Mouse (Mus musculus) stomach, embryonic 15.5 days (tissue): ENCODE results near the gene Napepld. TPM values are rescaled to one million over a fixed set of nuclear protein-coding genes. Genes with fewer than 3 reads are reported as not detected.
"Not testable (repeated sequence)": the region's sequence is repeated elsewhere in the genome, so short reads cannot be mapped to it uniquely, and the experiment has no call there.

Experiments
- ATAC-seq: fragments of 200-750 bp; cut with Nextera tagmentation; 2 replicates; pipeline ENCODE4 v1.8.0; 2017; ENCODE audit warnings: low read depth, moderate number of reproducible peaks, moderate TSS enrichment; ENCODE audit not compliant: insufficient read depth, low FRiP score
- H3K27ac ChIP-seq: fragments of 300-500 bp; sonication (generic); 2 replicates; pipeline ENCODE4 v1.5.1; 2015; ENCODE audit warnings: mild to moderate bottlenecking, inconsistent platforms
- H3K27me3 ChIP-seq: fragments of 300-500 bp; sonication (generic); replicated peaks from 2 replicates; pipeline ENCODE4 v1.6.1; 2015; ENCODE audit warnings: inconsistent platforms
- H3K36me3 ChIP-seq: fragments of 300-500 bp; sonication (generic); 2 replicates; pipeline ENCODE4 v1.6.1; 2015; ENCODE audit warnings: inconsistent platforms
- H3K4me1 ChIP-seq: fragments of 300-500 bp; sonication (generic); 2 replicates; pipeline ENCODE4 v1.6.1; 2015; ENCODE audit warnings: inconsistent platforms
- H3K4me2 ChIP-seq: fragments of 300-500 bp; sonication (generic); 2 replicates; pipeline ENCODE4 v1.6.1; 2015; ENCODE audit warnings: mild to moderate bottlenecking, inconsistent platforms
- H3K4me3 ChIP-seq: fragments of 300-500 bp; sonication (generic); replicated peaks from 2 replicates; pipeline ENCODE4 v1.5.1; 2015; ENCODE audit warnings: inconsistent platforms
- H3K9ac ChIP-seq: fragments of 300-500 bp; sonication (generic); 2 replicates; pipeline ENCODE4 v1.6.1; 2015; ENCODE audit warnings: inconsistent platforms
- H3K9me3 ChIP-seq: fragments of 300-500 bp; sonication (generic); 2 replicates; pipeline ENCODE4 v1.6.1; 2016; ENCODE audit warnings: inconsistent platforms
- WGBS: fragments of 180-500 bp; shearing (Covaris S2); methylation state at CpG from one replicate; pipeline ENCODE4 v1.1.7; 2015; 5-methylcytosine and 5-hydroxymethylcytosine counted together
- polyA plus RNA-seq: library from polyadenylated mRNA; unstranded; fragments of >200 nt; fragmentation: Nextera tagmentation; extraction: Ambion mirVana; gene quantifications from 2 replicates; pipeline ENCODE4 v1.2.1, GENCODE M21; 2015

Gene Napepld
- polyA plus RNA-seq, 1 experiment from 2014 or later, result 2.6 TPM

- Histone ChIP-seq H3K4me1 (no peaks in the 10 kb centered on the region), H3K9ac (no peak overlapping the region), H3K9me3 (no peaks in the 10 kb centered on the region), H3K36me3 (no peaks in the 10 kb centered on the region), H3K4me3 (no peak overlapping the region), H3K27me3 (no peaks in the 10 kb centered on the region), H3K27ac (no peak overlapping the region), H3K4me2 (no peak overlapping the region)
- WGBS, result 67% methylated on average over 3 of the region's 3 CpGs
- no peak for ATAC-seq
Observed at GRCm38 (mm10) chr5:21616450-21617009, 84.7 kb downstream of the Napepld start.

- ATAC-seq, H3K4me2 ChIP-seq, H3K27ac ChIP-seq, H3K4me3 ChIP-seq, H3K36me3 ChIP-seq, H3K9me3 ChIP-seq, H3K4me1 ChIP-seq, H3K27me3 ChIP-seq, H3K9ac ChIP-seq: not testable (repeated sequence)
- WGBS, result 96% methylated on average over 11 of the region's 11 CpGs
Observed at GRCm38 (mm10) chr5:21614299-21614698, 86.9 kb downstream of the Napepld start.

Other genes with a start within 250 kb of the Napepld start
- 55.3 and 57.7 TPM in 2 replicates for gene Lrrc17, start 157.8 kb downstream of the Napepld start, polyA plus RNA-seq
- 0.13 and 0.36 TPM in 2 replicates for gene Fbxl13, start 55.8 kb downstream of the Napepld start, polyA plus RNA-seq
- 33.8 and 35.6 TPM in 2 replicates for gene Armc10, start 55.6 kb downstream of the Napepld start, polyA plus RNA-seq
- 75.9 and 78.2 TPM in 2 replicates for gene Pmpcb, start 35.7 kb upstream of the Napepld start, polyA plus RNA-seq
- 68.9 and 74.6 TPM in 2 replicates for gene Dnajc2, start 83.9 kb upstream of the Napepld start, polyA plus RNA-seq
- 154 and 175 TPM in 2 replicates for gene Psmc2, start 83.9 kb upstream of the Napepld start, polyA plus RNA-seq
- not detected in 2 replicates for gene Slc26a5, start 164.2 kb upstream of the Napepld start, polyA plus RNA-seq